Mouse (Mus musculus) central nervous system, embryonic 14 days (tissue): ENCODE results near the gene Fam20b. TPM values are rescaled to one million over a fixed set of nuclear protein-coding genes. Genes with fewer than 3 reads are reported as not detected.

ENCODE experiments used
- polyA plus RNA-seq: library from polyadenylated mRNA; depleted of rRNA; stranded (reverse); fragments of >200 nt; gene quantifications from 2 replicates; pipeline ENCODE4 v1.2.3, GENCODE M21; 2012; rRNA removed

Fam20b gene
- 33.6 and 36.0 TPM in 2 replicates for polyA plus RNA-seq

GRCm38 (mm10) chr1:156718950-156719805 lies at the start of gene Fam20b:
TSS of gene Fam20b (minus strand) at chr1:156719086.

GRCm38 (mm10) chr1:156674195-156675000 lies 44.5 kb downstream of the Fam20b start, which contains the start of gene Tor3a:
TSS of gene Tor3a (minus strand) at chr1:156674356.

Other genes with a start within 250 kb of the Fam20b start
- gene Soat1, start 244.8 kb downstream of the Fam20b start, polyA plus RNA-seq, result 15.0 and 16.3 TPM in 2 replicates
- 6.8 and 7.1 TPM in 2 replicates for gene Gm10031, start 195.1 kb downstream of the Fam20b start, polyA plus RNA-seq
- 14.4 and 14.7 TPM in 2 replicates for gene Abl2, start 160.3 kb downstream of the Fam20b start, polyA plus RNA-seq
- gene Tor3a, start 44.7 kb downstream of the Fam20b start, polyA plus RNA-seq, result 4.1 and 4.8 TPM in 2 replicates
- 2.2 and 22.2 TPM in 2 replicates for gene Angptl1, start 119.5 kb upstream of the Fam20b start, polyA plus RNA-seq
- gene Ralgps2, start 220.5 kb upstream of the Fam20b start, polyA plus RNA-seq, result 47.7 and 50.6 TPM in 2 replicates